Mouse (Mus musculus) kidney, adult 2 months (tissue): ENCODE data around the gene Fbxo4. TPM values are rescaled to one million over a fixed set of nuclear protein-coding genes. Genes with fewer than 3 reads are reported as not detected.

ENCODE experiments used
- DNase-seq: peaks from one replicate; pipeline ENCODE4 v3.0.0; 2021
- H3K27ac ChIP-seq: fragments of 200-500 bp; 2 replicates; pipeline ENCODE4 v1.5.1; 2012; ENCODE audit warnings: low read depth, low read length, control low read depth, inconsistent platforms; ENCODE audit not compliant: insufficient read depth
- H3K27me3 ChIP-seq: fragments of 200-500 bp; replicated peaks from 2 replicates; pipeline ENCODE4 v1.6.1; 2012; ENCODE audit warnings: mild to moderate bottlenecking, moderate library complexity, low read length, inconsistent platforms; ENCODE audit not compliant: control insufficient read depth, insufficient read depth
- H3K36me3 ChIP-seq: fragments of 200-500 bp; 2 replicates; pipeline ENCODE4 v1.6.1; 2012; ENCODE audit warnings: mild to moderate bottlenecking, moderate library complexity, low read length, inconsistent platforms; ENCODE audit not compliant: control insufficient read depth, insufficient read depth
- H3K4me1 ChIP-seq: fragments of 200-500 bp; 2 replicates; pipeline ENCODE4 v1.6.1; 2011; ENCODE audit warnings: low read length; ENCODE audit not compliant: control insufficient read depth, insufficient read depth
- H3K4me3 ChIP-seq: fragments of 200-500 bp; 2 replicates; pipeline ENCODE4 v1.5.1; 2011; ENCODE audit warnings: mild to moderate bottlenecking, low read depth, low read length, control low read depth; ENCODE audit not compliant: insufficient read depth
- CTCF ChIP-seq: fragments of 200-500 bp; conservative IDR thresholded peaks from 2 replicates; pipeline ENCODE4 v1.5.1; 2011; ENCODE audit warnings: low read depth, mild to moderate bottlenecking, control low read depth, low read length, moderate library complexity, mixed read lengths; ENCODE audit not compliant: insufficient read depth, insufficient read length
- POLR2A ChIP-seq: fragments of 200-500 bp; IDR thresholded peaks from one replicate; pipeline ENCODE4 v1.6.1; 2011; ENCODE audit warnings: low read depth, low read length, control low read depth
- whole genome bisulfite sequencing: fragments of 180-500 bp; shearing (Covaris S2); methylation state at CpG from one replicate; pipeline ENCODE4 v1.1.7; 2018; 5-methylcytosine and 5-hydroxymethylcytosine counted together
- polyA plus RNA-seq: library from polyadenylated mRNA; depleted of rRNA; stranded (reverse); fragments of >200 nt; gene quantifications from 2 replicates; pipeline ENCODE4 v1.2.3, GENCODE M21; 2012; rRNA removed

Fbxo4 gene
- polyA plus RNA-seq, result 8.8 and 10.7 TPM in 2 replicates

DNA sequence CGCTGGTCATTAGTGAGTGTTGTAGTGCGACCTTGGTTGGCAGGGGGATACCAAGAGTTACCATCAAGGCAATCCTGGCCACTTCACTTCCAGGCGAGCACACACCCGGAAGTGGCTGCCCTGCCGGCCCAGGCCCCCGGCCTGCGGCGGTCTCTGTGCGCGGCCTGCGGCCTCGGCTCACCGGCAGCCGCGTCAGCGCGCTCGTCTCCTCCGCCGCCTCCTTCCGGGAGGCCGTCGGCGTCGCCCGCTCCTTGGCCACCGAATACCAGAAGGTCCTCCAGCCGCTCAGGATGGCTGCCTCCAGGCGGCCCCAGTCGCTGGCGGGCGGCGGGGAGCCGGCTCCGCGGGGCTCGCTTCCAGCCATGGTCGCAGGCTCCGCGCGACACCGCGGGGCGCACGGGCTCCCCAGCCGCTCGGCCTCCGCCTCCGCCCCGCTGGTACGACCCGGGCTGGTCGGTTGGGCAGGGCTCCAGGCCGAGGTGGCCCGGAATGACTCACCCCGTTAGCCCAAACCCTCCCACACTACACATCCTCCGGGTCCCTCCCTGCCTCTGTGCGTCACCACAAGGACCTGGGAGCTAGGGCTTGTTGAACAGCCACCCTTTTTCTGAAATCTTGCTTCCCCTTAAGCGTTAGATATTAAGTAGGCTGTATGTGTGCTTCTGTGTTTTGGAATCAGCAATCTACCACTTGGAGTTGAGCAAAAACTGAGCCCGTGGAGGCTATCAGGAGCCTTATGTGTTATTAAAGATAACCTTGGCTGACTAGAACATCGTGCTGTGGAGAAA lies at the start of gene Fbxo4:
Gene Fbxo4 (minus strand): TSS at position 513 of the 788 bp plus-strand sequence.
- peaks cover 4% of the 10 kb centered on the region; the same call in 1 of the 2 replicates for H3K36me3 ChIP-seq
- WGBS, result under 1% methylated on average over 61 of the region's 61 CpGs

DNA sequence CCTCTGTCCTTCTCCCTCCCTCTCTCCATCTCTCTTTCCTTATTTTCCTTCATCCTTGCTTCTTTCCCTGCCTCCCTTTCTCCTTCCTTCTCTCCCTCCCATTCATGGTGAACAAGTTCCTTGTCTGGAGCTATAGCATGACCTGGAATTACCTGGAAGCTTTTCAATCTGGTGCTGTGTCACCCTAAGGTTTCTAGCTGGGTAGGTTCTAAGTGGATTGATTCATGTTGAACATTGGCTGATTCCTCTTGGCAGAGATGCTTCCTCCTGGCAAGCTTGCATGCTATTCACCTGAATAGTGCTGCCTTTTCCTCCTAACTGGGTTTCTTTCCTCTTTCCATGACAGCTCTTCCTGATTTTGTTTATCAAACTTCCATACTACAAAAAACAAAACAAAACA lies 49.6 kb upstream of the Fbxo4 start:
- Histone ChIP-seq H3K4me3 (no peak overlapping the region), H3K27ac (peak overlapping the region; percentile 77), H3K4me1 (peaks cover 15% of the 10 kb centered on the region; the same call in 1 of the 2 replicates), H3K27me3 (no peaks in the 10 kb centered on the region), H3K36me3 (no peaks in the 10 kb centered on the region)
- TF ChIP-seq POLR2A (no peak), CTCF (no peak)
- DNase-seq, result peak; percentile 62

More for the DNA sequence above, at the start of gene Fbxo4:
- H3K4me1 ChIP-seq, result 0 out of 2 replicates have a peak, but pooled peaks cover 4% of the 10 kb centered on the region
- DNase-seq, result peak; percentile 91
- no peaks in the 10 kb centered on the region for H3K27me3 ChIP-seq
- H3K4me3 ChIP-seq, result peak within 1 kb of the TSS; percentile 94
- H3K27ac ChIP-seq, result peak within 1 kb of the TSS; percentile 99
- TF ChIP-seq CTCF (0 out of 2 replicates have a peak, but pooled peaks have one; percentile 7), POLR2A (no peak)

DNA sequence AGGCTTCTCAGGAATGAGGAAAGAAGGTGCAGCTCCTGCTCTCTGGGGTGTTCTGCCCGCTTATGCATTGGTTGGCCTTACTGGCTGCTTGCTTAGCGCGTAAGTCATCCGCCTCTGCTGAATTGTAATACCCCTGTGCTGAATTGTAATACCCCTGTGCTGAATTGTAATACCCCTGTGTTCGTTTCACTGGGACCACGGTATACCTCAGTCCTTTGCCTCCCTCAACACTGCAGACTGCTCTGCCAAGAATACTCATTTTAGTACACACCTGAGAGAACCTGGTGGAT lies 49.0 kb upstream of the Fbxo4 start:
- WGBS, result 37% methylated on average over 6 of the region's 6 CpGs
- DNase-seq, result no peak
- TF ChIP-seq POLR2A (no peak), CTCF (no peak)
- H3K27ac ChIP-seq, result peak overlapping the region; percentile 77
- peaks cover 12% of the 10 kb centered on the region; the same call in 1 of the 2 replicates for H3K4me1 ChIP-seq
- H3K36me3 ChIP-seq, result no peaks in the 10 kb centered on the region
- H3K27me3 ChIP-seq, result no peaks in the 10 kb centered on the region
- peak overlapping the region; percentile 13; the same call in 1 of the 2 replicates for H3K4me3 ChIP-seq

DNA sequence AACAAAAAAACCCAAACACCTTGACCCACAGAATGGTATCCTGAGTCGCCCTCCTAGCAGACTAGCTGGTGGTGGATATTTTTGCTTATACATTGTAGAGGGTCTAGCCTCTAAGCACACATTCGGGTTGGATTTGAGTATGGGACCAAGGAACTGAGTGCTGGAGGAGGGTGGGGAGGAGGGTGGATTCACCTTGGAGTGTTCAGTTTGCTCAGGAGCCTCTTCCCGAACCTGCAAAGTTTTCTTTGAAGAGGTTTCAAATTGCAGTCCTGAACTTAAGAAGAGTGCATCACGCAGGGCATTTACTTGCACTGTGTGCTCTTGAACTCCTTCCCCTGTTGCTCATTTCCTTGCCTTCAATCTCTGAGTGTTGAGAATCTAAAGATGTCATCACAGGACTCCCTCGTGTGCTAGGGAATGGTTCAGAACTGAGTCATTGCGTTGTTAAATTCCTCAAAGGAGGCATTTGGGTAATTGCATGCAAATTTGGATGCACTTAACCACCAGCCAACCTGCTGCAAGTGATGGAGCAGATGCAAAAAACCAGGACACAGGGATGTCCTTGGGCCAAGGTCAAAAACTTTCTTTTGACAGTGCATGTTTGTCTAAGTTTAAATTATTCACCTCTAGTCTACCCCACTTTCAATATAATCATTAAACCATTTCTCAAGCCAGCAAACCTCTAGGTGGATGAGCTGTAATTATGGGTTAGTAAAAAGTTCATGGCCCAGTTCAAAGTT lies 48.5 kb upstream of the Fbxo4 start:
- WGBS, result 3% methylated on average over 6 of the region's 6 CpGs

DNA sequence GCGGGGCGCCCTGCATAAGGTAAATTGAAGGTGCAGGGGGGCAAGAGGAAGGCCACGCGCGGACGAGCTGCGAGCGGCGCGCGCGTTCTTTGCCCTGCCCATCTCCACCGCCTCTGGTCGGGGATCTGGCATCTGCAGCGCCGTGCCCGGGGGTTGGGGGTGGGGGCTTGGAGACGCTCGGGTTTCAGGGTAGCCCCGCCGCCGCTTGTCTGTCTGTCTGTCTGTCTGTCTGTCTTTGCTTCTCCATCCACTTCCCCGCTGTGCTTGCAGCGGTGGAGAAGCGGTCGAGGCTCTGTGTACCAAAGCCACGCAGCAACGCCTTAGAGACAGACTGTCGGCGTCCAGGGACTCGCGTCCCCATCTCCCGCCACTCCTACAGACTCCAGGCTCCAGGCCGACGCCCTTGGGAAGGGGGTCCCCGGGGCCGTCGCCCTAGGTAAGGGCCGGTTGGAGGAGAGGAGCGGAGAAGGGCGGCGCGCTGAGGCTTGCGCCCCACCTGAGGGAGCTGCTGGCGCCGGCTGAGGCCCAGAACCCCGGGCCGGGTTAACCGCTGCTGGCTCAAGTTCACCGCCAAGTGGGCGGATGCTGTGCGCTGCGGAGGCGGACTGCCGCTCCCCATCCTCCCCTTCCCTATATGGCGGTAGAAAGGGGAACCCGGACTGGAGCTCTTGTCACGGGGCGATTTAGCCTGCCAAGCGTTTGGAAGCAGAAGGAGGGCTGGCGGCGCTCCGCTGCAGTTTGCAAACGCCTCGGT lies 47.6 kb upstream of the Fbxo4 start:
- TF ChIP-seq POLR2A (peak; percentile 47), CTCF (no peak)
- Histone ChIP-seq H3K4me1 (peaks cover 14% of the 10 kb centered on the region; the same call in 1 of the 2 replicates), H3K27ac (peak overlapping the region; percentile 97), H3K4me3 (peak overlapping the region; percentile 94), H3K27me3 (no peaks in the 10 kb centered on the region), H3K36me3 (no peaks in the 10 kb centered on the region)
- DNase-seq, result peak; percentile 92
- under 1% methylated on average over 65 of the region's 65 CpGs for WGBS

More for the DNA sequence above, 48.5 kb upstream of the Fbxo4 start:
- Histone ChIP-seq H3K36me3 (no peaks in the 10 kb centered on the region), H3K27me3 (no peaks in the 10 kb centered on the region), H3K4me1 (peaks cover 12% of the 10 kb centered on the region; the same call in 1 of the 2 replicates), H3K4me3 (peak overlapping the region; percentile 94), H3K27ac (peak overlapping the region; percentile 97)
- no peak for TF ChIP-seq CTCF
- peak; percentile 84 for DNase-seq

GRCm38 (mm10) chr15:4026231-4026773 lies 46.9 kb upstream of the Fbxo4 start, which contains the start of gene Oxct1:
Oxct1 (plus strand) TSS chr15:4026383.
- Histone ChIP-seq H3K27ac (peak within 1 kb of the TSS; percentile 97), H3K36me3 (no peaks in the 10 kb centered on the region), H3K4me3 (peak within 1 kb of the TSS; percentile 94), H3K4me1 (peaks cover 15% of the 10 kb centered on the region; the same call in 1 of the 2 replicates), H3K27me3 (no peaks in the 10 kb centered on the region)
- under 1% methylated on average over 45 of the region's 45 CpGs for WGBS
- DNase-seq, result peak; percentile 96
- TF ChIP-seq CTCF (peak; percentile 62), POLR2A (peak; percentile 76)

DNA sequence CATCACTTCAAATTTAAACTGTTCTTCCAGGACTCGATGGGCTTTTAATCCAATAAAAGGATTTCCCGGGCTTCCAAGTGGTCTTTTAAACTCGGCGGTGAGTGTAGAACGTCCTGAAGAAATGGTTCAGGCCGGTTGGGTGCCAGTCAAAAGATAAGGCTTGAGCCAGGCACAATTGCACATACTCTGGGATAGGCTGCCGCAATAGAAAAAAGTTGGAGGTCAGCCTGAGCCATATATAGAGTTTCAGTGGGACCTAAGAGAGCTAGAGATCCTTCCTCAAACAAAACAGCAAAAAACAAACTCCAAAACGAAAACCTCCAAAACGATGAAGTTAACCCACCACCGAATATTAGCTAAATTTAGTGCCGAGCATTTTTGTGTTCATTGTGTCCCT lies 46.1 kb upstream of the Fbxo4 start:
- Histone ChIP-seq H3K4me3 (no peak overlapping the region; the same call in 1 of the 2 replicates), H3K4me1 (peaks cover 15% of the 10 kb centered on the region; the same call in 1 of the 2 replicates), H3K27me3 (no peaks in the 10 kb centered on the region), H3K36me3 (no peaks in the 10 kb centered on the region), H3K27ac (peak overlapping the region; percentile 97)
- 62% methylated on average over 11 of the region's 11 CpGs for WGBS
- TF ChIP-seq CTCF (no peak), POLR2A (no peak)
- peak; percentile 24 for DNase-seq
